Mouse (Mus musculus): Measurements from ENCODE around the gene Hist1h2ae. TPM values are rescaled to one million over a fixed set of nuclear protein-coding genes. Genes with fewer than 3 reads are reported as not detected.
A peak's percentile ranks its signal among the peaks of the same experiment; 100 is the strongest.
"Not testable (repeated sequence)": the region's sequence is repeated elsewhere in the genome, so short reads cannot be mapped to it uniquely, and the experiment has no call there.

Gene Hist1h2ae
- polyA plus RNA-seq, 1 experiment from 2014 or later, result 114 TPM

DNA sequence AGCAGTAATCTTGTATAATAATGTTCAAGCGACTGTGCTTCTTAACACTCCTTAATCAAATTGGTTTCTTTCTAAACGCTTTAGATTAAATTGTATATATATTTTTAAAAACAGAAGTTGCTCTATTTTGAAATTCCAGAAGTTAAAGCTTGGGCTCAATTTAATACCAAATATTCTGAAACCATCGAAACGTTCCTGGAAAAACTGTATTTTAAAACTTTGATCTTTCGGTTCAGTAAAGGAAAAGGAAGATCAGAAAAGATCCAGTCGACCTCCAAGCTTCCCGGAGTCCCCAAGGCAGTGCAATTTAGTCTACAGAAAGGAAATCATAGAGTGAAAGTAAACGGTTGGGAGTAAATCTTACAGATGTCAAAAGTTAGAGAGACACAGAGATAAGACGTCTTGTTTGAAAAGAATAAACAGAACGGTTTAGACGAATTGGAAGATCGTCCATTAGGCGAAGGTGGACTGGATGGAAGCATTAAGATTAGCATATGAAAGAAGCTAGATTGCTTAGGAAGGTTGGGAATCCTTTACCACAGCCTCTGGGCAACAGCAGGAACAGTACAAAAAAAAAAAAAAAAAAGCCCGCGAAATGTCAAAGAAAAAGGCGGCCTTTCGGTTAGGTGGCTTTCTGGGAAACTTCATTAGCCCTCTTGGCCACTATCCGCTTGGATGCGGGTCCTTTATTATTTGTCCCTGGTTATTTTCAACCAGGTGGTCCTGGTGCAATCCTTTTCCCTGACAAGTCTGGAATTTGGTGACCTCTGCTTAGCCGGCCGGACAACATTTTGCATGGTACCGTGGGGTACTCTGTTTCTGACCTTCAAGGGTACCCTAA is 15.3 kb upstream of the Hist1h2ae start:
- Histone ChIP-seq H3K4me3 (ENCODE audit: low read length) (peak overlapping the region; percentile 44), H3K9ac (ENCODE audit: low read depth, low read length) (peak overlapping the region; percentile 63), H3K9me3 (ENCODE audit: control insufficient read depth, low read length) (no peaks in the 10 kb centered on the region), H3K4me1 (ENCODE audit: control insufficient read depth, insufficient read depth, low read length) (peaks cover 12% of the 10 kb centered on the region), H3K27me3 (ENCODE audit: control insufficient read depth, insufficient read depth, low read length) (no peaks in the 10 kb centered on the region), H3K27ac (ENCODE audit: low read depth, low read length) (peak overlapping the region; percentile 98), H3K36me3 (ENCODE audit: control insufficient read depth, insufficient read depth, low read length) (no peaks in the 10 kb centered on the region), H3K4me2 (replicated peaks; ENCODE audit: low read depth, low read length) (peak overlapping the region; percentile 59)
- WGBS, result 2% methylated on average over 22 of the region's 22 CpGs
- no peak for ATAC-seq (ENCODE audit: low FRiP score, low TSS enrichment)

DNA sequence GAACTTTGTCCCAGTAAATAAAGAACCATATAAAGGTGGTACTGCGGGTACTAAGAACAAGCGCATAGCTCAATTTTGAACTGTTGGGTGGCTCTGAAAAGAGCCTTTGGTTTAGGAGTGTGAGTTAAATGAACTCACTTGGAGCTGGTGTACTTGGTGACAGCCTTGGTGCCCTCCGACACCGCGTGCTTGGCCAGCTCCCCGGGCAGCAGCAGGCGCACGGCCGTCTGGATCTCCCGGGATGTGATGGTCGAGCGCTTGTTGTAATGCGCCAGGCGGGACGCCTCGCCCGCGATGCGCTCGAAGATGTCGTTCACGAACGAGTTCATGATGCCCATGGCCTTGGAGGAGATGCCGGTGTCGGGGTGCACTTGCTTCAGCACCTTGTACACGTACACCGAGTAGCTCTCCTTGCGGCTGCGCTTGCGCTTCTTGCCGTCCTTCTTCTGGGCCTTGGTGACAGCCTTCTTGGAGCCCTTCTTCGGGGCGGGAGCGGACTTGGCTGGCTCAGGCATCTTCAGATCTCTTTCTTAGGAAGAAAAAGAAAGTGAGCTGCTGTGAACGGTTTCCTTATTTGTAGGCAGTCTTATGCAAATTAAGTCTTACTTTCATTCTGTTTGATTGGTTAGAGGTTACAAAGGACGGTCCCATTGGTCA is 14.6 kb upstream of the Hist1h2ae start:
- Histone ChIP-seq H3K4me2 (replicated peaks; ENCODE audit: low read depth, low read length) (peak overlapping the region; percentile 60), H3K4me1 (ENCODE audit: control insufficient read depth, insufficient read depth, low read length) (peaks cover 17% of the 10 kb centered on the region), H3K27ac (ENCODE audit: low read depth, low read length) (peak overlapping the region; percentile 93), H3K9ac (ENCODE audit: low read depth, low read length) (peak overlapping the region; percentile 71), H3K4me3 (ENCODE audit: low read length) (peak overlapping the region; percentile 44)
- H3K27me3 ChIP-seq (ENCODE audit: control insufficient read depth, insufficient read depth, low read length); H3K9me3 ChIP-seq (ENCODE audit: control insufficient read depth, low read length); H3K36me3 ChIP-seq (ENCODE audit: control insufficient read depth, insufficient read depth, low read length): not testable (repeated sequence)
- peak; percentile 87 for ATAC-seq (ENCODE audit: low FRiP score, low TSS enrichment)
- WGBS, result under 1% methylated on average over 19 of the region's 36 CpGs

DNA sequence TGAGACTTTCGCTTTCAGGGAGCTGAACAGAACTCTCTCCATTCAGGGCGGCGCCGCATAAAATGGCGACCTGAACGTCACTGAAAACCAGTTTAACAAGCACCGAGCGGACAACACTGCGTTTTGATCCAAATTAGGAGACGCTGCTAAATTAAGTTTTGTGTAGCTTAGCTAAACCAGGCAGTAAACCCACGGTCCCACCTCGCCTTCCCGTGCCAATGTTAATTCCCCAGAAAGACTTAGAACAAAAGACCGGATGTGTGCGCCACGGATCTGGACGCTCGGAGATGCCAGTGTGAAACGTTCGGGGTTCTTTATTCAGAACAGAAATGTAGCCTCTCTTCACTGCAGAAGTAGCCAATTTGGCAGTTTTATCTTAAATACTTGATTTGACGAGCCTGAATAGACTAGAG is 14.0 kb upstream of the Hist1h2ae start:
- ATAC-seq (ENCODE audit: low FRiP score, low TSS enrichment), result no peak
- peak overlapping the region; percentile 93 for H3K27ac ChIP-seq (ENCODE audit: low read depth, low read length)
- peak overlapping the region; percentile 44 for H3K4me3 ChIP-seq (ENCODE audit: low read length)
- WGBS, result under 1% methylated on average over 21 of the region's 21 CpGs
- no peaks in the 10 kb centered on the region for H3K36me3 ChIP-seq (ENCODE audit: control insufficient read depth, insufficient read depth, low read length)
- H3K4me1 ChIP-seq (ENCODE audit: control insufficient read depth, insufficient read depth, low read length), result peaks cover 17% of the 10 kb centered on the region
- no peaks in the 10 kb centered on the region for H3K9me3 ChIP-seq (ENCODE audit: control insufficient read depth, low read length)
- peak overlapping the region; percentile 71 for H3K9ac ChIP-seq (ENCODE audit: low read depth, low read length)
- peak overlapping the region; percentile 60 for H3K4me2 ChIP-seq (replicated peaks; ENCODE audit: low read depth, low read length)
- H3K27me3 ChIP-seq (ENCODE audit: control insufficient read depth, insufficient read depth, low read length), result no peaks in the 10 kb centered on the region

DNA sequence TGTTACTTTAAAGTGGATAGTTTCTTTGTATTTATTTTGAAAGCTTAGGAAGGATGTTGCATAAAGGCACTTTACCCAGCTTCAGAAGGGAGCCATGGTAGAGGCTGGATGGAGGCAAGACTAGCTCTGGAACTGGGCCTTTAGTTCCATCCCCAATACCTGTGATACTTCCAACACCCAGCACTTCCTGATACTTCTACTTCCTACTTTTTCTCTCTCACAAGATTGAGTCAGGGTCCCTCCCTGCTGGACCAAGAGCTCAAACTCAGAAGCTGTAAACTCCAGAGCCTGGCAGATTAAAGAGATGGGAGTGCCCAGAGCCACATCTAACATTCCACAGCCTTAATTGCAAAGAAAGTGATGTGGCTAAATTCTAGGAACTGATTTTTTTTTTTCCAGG is 13.3 kb upstream of the Hist1h2ae start:
- Histone ChIP-seq H3K36me3 (ENCODE audit: control insufficient read depth, insufficient read depth, low read length) (no peaks in the 10 kb centered on the region), H3K4me2 (replicated peaks; ENCODE audit: low read depth, low read length) (peak overlapping the region; percentile 60), H3K9me3 (ENCODE audit: control insufficient read depth, low read length) (no peaks in the 10 kb centered on the region), H3K9ac (ENCODE audit: low read depth, low read length) (peak overlapping the region; percentile 71), H3K27ac (ENCODE audit: low read depth, low read length) (peak overlapping the region; percentile 93), H3K4me3 (ENCODE audit: low read length) (peak overlapping the region; percentile 44), H3K4me1 (ENCODE audit: control insufficient read depth, insufficient read depth, low read length) (peaks cover 17% of the 10 kb centered on the region), H3K27me3 (ENCODE audit: control insufficient read depth, insufficient read depth, low read length) (no peaks in the 10 kb centered on the region)
- ATAC-seq (ENCODE audit: low FRiP score, low TSS enrichment), result no peak

DNA sequence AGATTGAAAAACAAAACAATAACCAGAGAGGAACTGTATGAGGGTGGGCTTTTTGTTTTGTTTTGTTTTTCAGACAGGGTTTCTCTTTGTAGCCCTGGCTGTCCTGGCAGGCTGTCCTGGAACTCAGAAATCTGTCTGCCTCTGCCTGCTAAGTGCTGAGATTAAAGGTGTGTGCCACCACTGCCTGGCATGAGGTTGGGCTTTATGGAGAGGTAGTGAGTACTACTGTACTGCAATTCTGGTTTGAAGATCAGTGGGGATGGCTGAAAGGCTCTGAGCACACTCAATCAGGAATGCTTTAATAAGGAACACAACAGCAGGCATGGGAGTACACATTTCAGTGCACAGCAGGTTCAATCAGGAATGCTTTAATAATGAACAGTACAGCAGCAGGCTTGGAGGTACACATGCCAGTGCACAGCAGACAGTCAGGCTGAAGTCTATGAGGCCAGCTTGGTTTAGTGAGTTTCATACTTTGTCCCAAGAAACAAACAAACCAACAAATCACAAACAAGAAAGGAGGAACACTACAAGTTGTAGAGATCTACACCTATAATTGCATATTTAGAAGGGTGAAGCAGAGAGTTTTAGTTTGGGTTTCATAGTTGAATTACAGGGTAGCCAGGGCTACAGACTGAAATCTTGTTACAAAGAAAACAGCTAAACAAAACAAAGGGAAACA is 12.5 kb upstream of the Hist1h2ae start:
- Histone ChIP-seq H3K36me3 (ENCODE audit: control insufficient read depth, insufficient read depth, low read length) (no peaks in the 10 kb centered on the region), H3K4me1 (ENCODE audit: control insufficient read depth, insufficient read depth, low read length) (peaks cover 17% of the 10 kb centered on the region), H3K9ac (ENCODE audit: low read depth, low read length) (no peak overlapping the region; the same call in 1 of the 2 replicates), H3K9me3 (ENCODE audit: control insufficient read depth, low read length) (no peaks in the 10 kb centered on the region), H3K27ac (ENCODE audit: low read depth, low read length) (peak overlapping the region; percentile 97), H3K4me3 (ENCODE audit: low read length) (no peak overlapping the region), H3K4me2 (replicated peaks; ENCODE audit: low read depth, low read length) (no peak overlapping the region), H3K27me3 (ENCODE audit: control insufficient read depth, insufficient read depth, low read length) (no peaks in the 10 kb centered on the region)
- no peak for ATAC-seq (ENCODE audit: low FRiP score, low TSS enrichment)

DNA sequence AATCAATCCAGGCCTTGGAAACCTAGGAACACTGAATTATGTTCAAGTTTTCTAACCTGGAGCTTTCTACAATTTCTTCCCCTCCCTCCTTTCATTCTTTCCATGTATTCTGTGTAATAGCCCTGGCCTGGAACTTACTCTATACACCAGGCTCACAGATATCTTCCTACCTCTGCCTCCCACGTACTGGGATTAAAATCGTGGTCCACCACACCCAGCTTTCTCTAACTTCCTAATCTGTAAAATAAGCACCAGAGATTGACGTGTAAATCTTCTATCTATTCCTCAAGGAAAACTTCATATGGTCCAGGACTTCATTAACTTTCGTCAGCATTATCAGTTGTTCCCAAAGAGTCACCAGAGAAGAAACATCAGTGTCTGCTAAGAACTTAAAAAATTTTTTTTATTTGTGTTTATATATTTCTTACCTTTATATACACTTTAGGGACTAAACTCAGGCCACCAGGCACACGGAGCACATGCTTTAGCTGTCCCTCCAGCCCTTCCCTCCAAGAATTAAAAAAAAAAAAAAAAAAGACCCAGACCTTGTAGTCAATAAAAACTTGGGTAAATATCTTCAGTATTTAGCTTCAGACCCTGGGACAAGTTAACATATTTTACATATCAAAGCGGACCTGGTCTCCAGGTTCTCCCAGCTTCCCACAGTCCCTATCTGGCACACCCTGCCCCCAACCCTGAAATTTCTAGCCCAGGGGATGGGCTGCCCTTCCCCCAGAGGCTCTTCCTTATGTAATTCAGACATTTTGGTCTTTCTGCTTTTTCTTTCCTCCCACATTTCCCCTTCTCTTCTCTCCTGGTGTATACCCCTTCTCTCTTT is 11.4 kb upstream of the Hist1h2ae start:
- 12% methylated on average over 6 of the region's 6 CpGs for WGBS
- H3K4me2 ChIP-seq (replicated peaks; ENCODE audit: low read depth, low read length), result peak overlapping the region; percentile 81
- H3K27me3 ChIP-seq (ENCODE audit: control insufficient read depth, insufficient read depth, low read length), result no peaks in the 10 kb centered on the region
- H3K4me1 ChIP-seq (ENCODE audit: control insufficient read depth, insufficient read depth, low read length), result peaks cover 17% of the 10 kb centered on the region
- peak overlapping the region; percentile 97 for H3K27ac ChIP-seq (ENCODE audit: low read depth, low read length)
- no peaks in the 10 kb centered on the region for H3K9me3 ChIP-seq (ENCODE audit: control insufficient read depth, low read length)
- no peak for ATAC-seq (ENCODE audit: low FRiP score, low TSS enrichment)
- peak overlapping the region; percentile 56 for H3K4me3 ChIP-seq (ENCODE audit: low read length)
- H3K9ac ChIP-seq (ENCODE audit: low read depth, low read length), result peak overlapping the region; percentile 84
- no peaks in the 10 kb centered on the region for H3K36me3 ChIP-seq (ENCODE audit: control insufficient read depth, insufficient read depth, low read length)

DNA sequence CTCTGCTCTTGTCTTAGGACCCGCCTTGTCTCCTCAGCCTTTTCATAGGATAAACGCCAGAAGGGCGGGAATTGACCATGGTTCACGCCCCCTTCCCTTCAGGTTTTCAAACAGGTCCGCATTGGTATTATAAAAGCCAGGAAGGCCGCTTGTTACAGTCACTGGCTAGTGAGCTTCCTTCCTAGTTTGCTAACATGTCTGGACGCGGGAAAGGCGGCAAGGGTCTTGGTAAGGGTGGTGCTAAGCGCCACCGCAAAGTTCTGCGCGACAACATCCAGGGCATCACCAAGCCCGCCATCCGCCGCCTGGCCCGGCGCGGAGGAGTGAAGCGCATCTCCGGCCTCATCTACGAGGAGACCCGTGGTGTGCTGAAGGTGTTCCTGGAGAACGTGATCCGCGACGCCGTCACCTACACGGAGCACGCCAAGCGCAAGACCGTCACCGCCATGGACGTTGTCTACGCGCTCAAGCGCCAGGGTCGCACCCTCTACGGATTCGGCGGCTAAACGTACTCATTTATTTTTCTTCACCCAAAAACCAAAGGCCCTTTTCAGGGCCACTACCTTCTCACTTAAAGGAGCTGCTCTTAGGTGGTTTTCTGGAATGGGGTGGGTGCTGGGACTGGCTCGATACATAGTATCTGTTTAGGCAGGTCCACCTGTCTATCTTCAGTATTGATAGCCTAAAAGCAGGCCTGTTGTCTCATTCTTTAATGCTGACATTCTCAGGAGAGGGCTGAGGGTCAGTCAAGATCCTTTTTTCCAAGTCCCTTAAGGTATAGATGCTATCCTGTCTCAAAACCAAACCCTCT is 10.6 kb upstream of the Hist1h2ae start, which contains the start of gene Hist1h4d:
Hist1h4d (plus strand) TSS at position 191 of the 811 bp plus-strand sequence.
- peak within 1 kb of the TSS; percentile 97 for H3K27ac ChIP-seq (ENCODE audit: low read depth, low read length)
- under 1% methylated on average over 43 of the region's 43 CpGs for WGBS

DNA sequence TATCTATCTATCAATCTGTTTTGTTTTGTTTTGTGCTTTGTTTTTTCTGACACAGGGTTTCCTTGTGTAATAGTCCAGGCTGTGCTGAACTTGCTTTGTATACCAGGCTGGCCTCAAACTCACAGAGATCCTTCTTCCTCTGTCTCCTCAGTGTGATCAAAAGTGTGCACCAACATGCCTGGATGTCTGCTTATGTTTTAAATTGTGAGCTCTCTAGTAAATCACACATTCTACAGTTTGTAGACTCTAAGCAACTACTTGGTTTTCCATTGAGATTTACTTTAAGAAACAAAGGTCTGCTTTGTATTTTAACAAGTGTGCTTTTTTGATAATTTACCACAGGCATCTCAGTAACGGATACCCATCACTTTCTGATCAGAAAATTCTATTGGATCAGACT is 6.8 kb upstream of the Hist1h2ae start:
- no peak overlapping the region for H3K9ac ChIP-seq (ENCODE audit: low read depth, low read length)
- ATAC-seq (ENCODE audit: low FRiP score, low TSS enrichment), result no peak
- H3K4me1 ChIP-seq (ENCODE audit: control insufficient read depth, insufficient read depth, low read length), result peaks cover 13% of the 10 kb centered on the region
- WGBS, result 98% methylated on average over 1 of the region's 1 CpGs
- H3K9me3 ChIP-seq (ENCODE audit: control insufficient read depth, low read length), result no peaks in the 10 kb centered on the region
- H3K36me3 ChIP-seq (ENCODE audit: control insufficient read depth, insufficient read depth, low read length), result no peaks in the 10 kb centered on the region
- H3K27ac ChIP-seq (ENCODE audit: low read depth, low read length), result 0 out of 2 replicates have a peak overlapping the region, but pooled peaks have one; percentile 37
- H3K4me3 ChIP-seq (ENCODE audit: low read length), result no peak overlapping the region
- H3K27me3 ChIP-seq (ENCODE audit: control insufficient read depth, insufficient read depth, low read length), result no peaks in the 10 kb centered on the region
- H3K4me2 ChIP-seq (replicated peaks; ENCODE audit: low read depth, low read length), result no peak overlapping the region

More for the DNA sequence above, 10.6 kb upstream of the Hist1h2ae start, which contains the start of gene Hist1h4d:
- Histone ChIP-seq H3K9ac (ENCODE audit: low read depth, low read length) (peak within 1 kb of the TSS; percentile 84), H3K4me2 (replicated peaks; ENCODE audit: low read depth, low read length) (peak within 1 kb of the TSS; percentile 81), H3K36me3 (ENCODE audit: control insufficient read depth, insufficient read depth, low read length) (no peaks in the 10 kb centered on the region), H3K4me1 (ENCODE audit: control insufficient read depth, insufficient read depth, low read length) (peaks cover 20% of the 10 kb centered on the region), H3K27me3 (ENCODE audit: control insufficient read depth, insufficient read depth, low read length) (no peaks in the 10 kb centered on the region), H3K4me3 (ENCODE audit: low read length) (peak within 1 kb of the TSS; percentile 56), H3K9me3 (ENCODE audit: control insufficient read depth, low read length) (no peaks in the 10 kb centered on the region)
- ATAC-seq (ENCODE audit: low FRiP score, low TSS enrichment), result peak; percentile 90
